Mouse (Mus musculus) cerebellum, adult 2 months (tissue): ENCODE results near the gene Hrnr. TPM values are rescaled to one million over a fixed set of nuclear protein-coding genes. Genes with fewer than 3 reads are reported as not detected.

ENCODE experiments used
- DNase-seq, 2 experiments: peaks; one replicate each; pipeline ENCODE4 v3.0.0; 2021
- H3K27ac ChIP-seq: fragments of 200-500 bp; 2 replicates; pipeline ENCODE4 v1.5.1; 2012; ENCODE audit warnings: low read length, control low read depth, inconsistent platforms; ENCODE audit not compliant: insufficient read depth
- H3K27me3 ChIP-seq: fragments of 200-500 bp; 2 replicates; pipeline ENCODE4 v1.6.1; 2012; ENCODE audit warnings: inconsistent platforms, mild to moderate bottlenecking, low read length, moderate library complexity; ENCODE audit not compliant: control insufficient read depth, insufficient read depth
- H3K4me1 ChIP-seq: fragments of 200-500 bp; 2 replicates; pipeline ENCODE4 v1.6.1; 2011; ENCODE audit warnings: low read length; ENCODE audit not compliant: control insufficient read depth, insufficient read depth
- H3K4me3 ChIP-seq: fragments of 200-500 bp; replicated peaks from 2 replicates; pipeline ENCODE3; 2011; ENCODE audit warnings: mild to moderate bottlenecking, low read depth, low read length, control low read depth; ENCODE audit not compliant: insufficient read depth
- CTCF ChIP-seq: fragments of 200-500 bp; IDR thresholded peaks from 2 replicates; pipeline ENCODE4 v1.5.1; 2011; ENCODE audit warnings: low read depth, mild to moderate bottlenecking, control low read depth, low read length, moderate library complexity, borderline replicate concordance; ENCODE audit not compliant: insufficient read depth
- POLR2A ChIP-seq: fragments of 200-500 bp; IDR thresholded peaks from 2 replicates; pipeline ENCODE4 v1.6.1; 2011; ENCODE audit warnings: low read length, control low read depth, borderline replicate concordance; ENCODE audit not compliant: insufficient read depth
- WGBS: fragments of 180-500 bp; shearing (Covaris S2); methylation state at CpG from one replicate; pipeline ENCODE4 v1.1.7; 2018; 5-methylcytosine and 5-hydroxymethylcytosine counted together
- polyA plus RNA-seq: library from polyadenylated mRNA; depleted of rRNA; stranded (reverse); fragments of >200 nt; gene quantifications from 2 replicates; pipeline ENCODE4 v1.2.3, GENCODE M21; 2012

Hrnr gene
- polyA plus RNA-seq, 1 experiment = not detected

GRCm38 (mm10) chr3:93337749-93338148 lies 18.2 kb downstream of the Hrnr start:
- Histone ChIP-seq H3K27ac (no peak overlapping the region), H3K4me1 (no peaks in the 10 kb centered on the region), H3K4me3 (no peak overlapping the region), H3K27me3 (no peaks in the 10 kb centered on the region)
- no peak for DNase-seq
- TF ChIP-seq POLR2A (no peak), CTCF (no peak)

- Histone ChIP-seq H3K27me3 (no peaks in the 10 kb centered on the region), H3K4me1 (no peaks in the 10 kb centered on the region), H3K4me3 (no peak overlapping the region), H3K27ac (no peak overlapping the region)
- TF ChIP-seq CTCF (no peak), POLR2A (no peak)
- no peak for DNase-seq
- 90% methylated on average over 4 of the region's 4 CpGs for WGBS
Measured at GRCm38 (mm10) chr3:93340021-93340420, 20.5 kb downstream of the Hrnr start.

- 49% methylated on average over 2 of the region's 2 CpGs for WGBS
- Histone ChIP-seq H3K27me3 (no peaks in the 10 kb centered on the region), H3K27ac (no peak overlapping the region), H3K4me1 (no peaks in the 10 kb centered on the region), H3K4me3 (no peak overlapping the region)
- no peak for DNase-seq
- TF ChIP-seq POLR2A = no peak
- TF ChIP-seq CTCF = no peak
Measured at GRCm38 (mm10) chr3:93346896-93347295, 27.3 kb downstream of the Hrnr start.

GRCm38 (mm10) chr3:93360045-93360444 lies 40.5 kb downstream of the Hrnr start:
- TF ChIP-seq CTCF = peak; percentile 40
- TF ChIP-seq POLR2A = no peak
- DNase-seq = peak; percentile 2 to 21
- Histone ChIP-seq H3K4me3 (no peak overlapping the region), H3K27ac (no peak overlapping the region), H3K27me3 (no peaks in the 10 kb centered on the region), H3K4me1 (no peaks in the 10 kb centered on the region)
- WGBS = 13% methylated on average over 7 of the region's 7 CpGs

GRCm38 (mm10) chr3:93361933-93362574 lies 42.5 kb downstream of the Hrnr start:
- TF ChIP-seq POLR2A (no peak), CTCF (no peak)
- DNase-seq = peak in 1 of 2 experiments; percentile 32
- Histone ChIP-seq H3K4me3 (no peak overlapping the region), H3K27ac (no peak overlapping the region), H3K27me3 (no peaks in the 10 kb centered on the region), H3K4me1 (no peaks in the 10 kb centered on the region)
- 12% methylated on average over 10 of the region's 10 CpGs for WGBS

GRCm38 (mm10) chr3:93366966-93367575 lies 47.5 kb downstream of the Hrnr start:
- Histone ChIP-seq H3K4me3 (no peak overlapping the region), H3K4me1 (no peaks in the 10 kb centered on the region), H3K27ac (no peak overlapping the region), H3K27me3 (no peaks in the 10 kb centered on the region)
- 57% methylated on average over 3 of the region's 3 CpGs for WGBS
- no peak for TF ChIP-seq POLR2A
- no peak for TF ChIP-seq CTCF
- DNase-seq = no peak

- DNase-seq = no peak
- no peak overlapping the region for H3K27ac ChIP-seq
- TF ChIP-seq POLR2A = no peak
- TF ChIP-seq CTCF = no peak
- 53% methylated on average over 1 of the region's 1 CpGs for WGBS
- no peaks in the 10 kb centered on the region for H3K27me3 ChIP-seq
- H3K4me1 ChIP-seq = no peaks in the 10 kb centered on the region
- no peak overlapping the region for H3K4me3 ChIP-seq
Measured at GRCm38 (mm10) chr3:93368171-93368570, 48.6 kb downstream of the Hrnr start.

GRCm38 (mm10) chr3:93373416-93373815 lies 53.9 kb downstream of the Hrnr start:
- 71% methylated on average over 6 of the region's 6 CpGs for WGBS
- H3K27ac ChIP-seq = no peak overlapping the region
- H3K4me3 ChIP-seq = no peak overlapping the region
- no peaks in the 10 kb centered on the region for H3K4me1 ChIP-seq
- no peaks in the 10 kb centered on the region for H3K27me3 ChIP-seq
- DNase-seq = no peak
- TF ChIP-seq POLR2A = no peak
- no peak for TF ChIP-seq CTCF
